Mouse (Mus musculus): ENCODE measurements around the gene Klf11. TPM values are rescaled to one million over a fixed set of nuclear protein-coding genes. Genes with fewer than 3 reads are reported as not detected.

The Klf11 gene
- polyA plus RNA-seq, 2 experiments, result 12.1 to 13.3 TPM

- ATAC-seq (ENCODE audit: low FRiP score, low read depth) (no peak), DNase-seq (ENCODE audit: low spot score) (no peak)
- H3K36me3 ChIP-seq (ENCODE audit: control insufficient read depth, insufficient read depth, low read length), result peaks cover 35% of the 10 kb centered on the region
- 2% methylated on average over 17 of the region's 17 CpGs for WGBS
- H3K27me3 ChIP-seq (ENCODE audit: control insufficient read depth, insufficient read depth, low read length), result no peaks in the 10 kb centered on the region
- peaks cover 29% of the 10 kb centered on the region for H3K4me1 ChIP-seq (ENCODE audit: control insufficient read depth, insufficient read depth, low read length)
- no peak for TF ChIP-seq POLR2A (IDR thresholded peaks at IDR 0.05; ENCODE audit: borderline replicate concordance, extremely low read depth, insufficient read depth, insufficient read length)
- peak overlapping the region; percentile 85 for H3K4me2 ChIP-seq (replicated peaks; ENCODE audit: low read depth, low read length, severe bottlenecking)
- peak overlapping the region; percentile 93 for H3K4me3 ChIP-seq (replicated peaks; ENCODE audit: low read length)
- H3K9ac ChIP-seq (ENCODE audit: low read depth, low read length, severe bottlenecking), result peak overlapping the region; percentile 77
- peak overlapping the region; percentile 9 for H3K27ac ChIP-seq (replicated peaks; ENCODE audit: low read depth, low read length)
- no peaks in the 10 kb centered on the region for H3K9me3 ChIP-seq (ENCODE audit: control insufficient read depth, low read length)
These were observed 57.7 kb downstream of the Klf11 start for GRCm38 (mm10) chr12:24708824-24709218.

- Histone ChIP-seq H3K9ac (ENCODE audit: low read depth, low read length, severe bottlenecking) (peak overlapping the region; percentile 77), H3K27ac (replicated peaks; ENCODE audit: low read depth, low read length) (no peak overlapping the region), H3K4me3 (replicated peaks; ENCODE audit: low read length) (peak overlapping the region; percentile 93), H3K36me3 (ENCODE audit: control insufficient read depth, insufficient read depth, low read length) (peaks cover 39% of the 10 kb centered on the region), H3K27me3 (ENCODE audit: control insufficient read depth, insufficient read depth, low read length) (no peaks in the 10 kb centered on the region), H3K4me2 (replicated peaks; ENCODE audit: low read depth, low read length, severe bottlenecking) (peak overlapping the region; percentile 85), H3K9me3 (ENCODE audit: control insufficient read depth, low read length) (no peaks in the 10 kb centered on the region), H3K4me1 (ENCODE audit: control insufficient read depth, insufficient read depth, low read length) (peaks cover 29% of the 10 kb centered on the region)
- DNase-seq (ENCODE audit: low spot score), result no peak
- 10% methylated on average over 6 of the region's 6 CpGs for WGBS
- TF ChIP-seq POLR2A (IDR thresholded peaks at IDR 0.05; ENCODE audit: borderline replicate concordance, extremely low read depth, insufficient read depth, insufficient read length), result no peak
- ATAC-seq (ENCODE audit: low FRiP score, low read depth), result no peak
These were observed 58.3 kb downstream of the Klf11 start for GRCm38 (mm10) chr12:24709409-24709808.

- Histone ChIP-seq H3K4me1 (ENCODE audit: control insufficient read depth, insufficient read depth, low read length) (peaks cover 29% of the 10 kb centered on the region), H3K36me3 (ENCODE audit: control insufficient read depth, insufficient read depth, low read length) (peaks cover 45% of the 10 kb centered on the region), H3K27ac (replicated peaks; ENCODE audit: low read depth, low read length) (peak overlapping the region; percentile 66), H3K9me3 (ENCODE audit: control insufficient read depth, low read length) (no peaks in the 10 kb centered on the region), H3K9ac (ENCODE audit: low read depth, low read length, severe bottlenecking) (no peak overlapping the region), H3K4me3 (replicated peaks; ENCODE audit: low read length) (peak overlapping the region; percentile 93), H3K4me2 (replicated peaks; ENCODE audit: low read depth, low read length, severe bottlenecking) (peak overlapping the region; percentile 85), H3K27me3 (ENCODE audit: control insufficient read depth, insufficient read depth, low read length) (no peaks in the 10 kb centered on the region)
- ATAC-seq (ENCODE audit: low FRiP score, low read depth), result peak; percentile 47
- DNase-seq (ENCODE audit: low spot score), result peak; percentile 96
- 27% methylated on average over 5 of the region's 5 CpGs for WGBS
- peak; percentile 27; the same call in 1 of the 2 replicates for TF ChIP-seq POLR2A (IDR thresholded peaks at IDR 0.05; ENCODE audit: borderline replicate concordance, extremely low read depth, insufficient read depth, insufficient read length)
These were observed 58.9 kb downstream of the Klf11 start for GRCm38 (mm10) chr12:24709831-24710508.

DNA sequence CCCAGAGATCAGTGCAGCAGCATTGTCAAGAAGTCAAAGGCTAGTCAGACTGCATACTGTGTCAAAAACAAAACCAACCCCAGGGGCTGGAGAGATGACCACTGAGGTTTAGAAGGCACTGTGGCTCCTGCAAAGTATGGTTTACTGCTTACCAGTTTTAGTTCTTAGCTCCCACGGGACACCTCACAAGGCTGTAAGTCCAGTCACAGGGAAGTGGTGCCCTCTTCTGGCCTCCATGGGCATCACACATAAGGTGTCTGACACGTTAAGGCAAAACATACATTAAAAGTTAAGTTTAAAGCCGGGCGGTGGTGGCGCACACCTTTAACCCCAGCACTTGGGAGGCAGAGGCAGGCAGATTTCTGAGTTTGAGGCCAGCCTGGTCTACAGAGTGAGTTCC, 59.6 kb downstream of the Klf11 start:
- DNase-seq (ENCODE audit: low spot score) (no peak), ATAC-seq (ENCODE audit: low FRiP score, low read depth) (no peak)
- Histone ChIP-seq H3K9me3 (ENCODE audit: control insufficient read depth, low read length) (no peaks in the 10 kb centered on the region), H3K9ac (ENCODE audit: low read depth, low read length, severe bottlenecking) (no peak overlapping the region), H3K27ac (replicated peaks; ENCODE audit: low read depth, low read length) (peak overlapping the region; percentile 66), H3K4me1 (ENCODE audit: control insufficient read depth, insufficient read depth, low read length) (peaks cover 29% of the 10 kb centered on the region), H3K27me3 (ENCODE audit: control insufficient read depth, insufficient read depth, low read length) (no peaks in the 10 kb centered on the region), H3K36me3 (ENCODE audit: control insufficient read depth, insufficient read depth, low read length) (peaks cover 46% of the 10 kb centered on the region), H3K4me3 (replicated peaks; ENCODE audit: low read length) (peak overlapping the region; percentile 93; the same call in 1 of the 2 replicates), H3K4me2 (replicated peaks; ENCODE audit: low read depth, low read length, severe bottlenecking) (peak overlapping the region; percentile 9; the same call in 1 of the 2 replicates)
- 64% methylated on average over 5 of the region's 5 CpGs for WGBS
- no peak for TF ChIP-seq POLR2A (IDR thresholded peaks at IDR 0.05; ENCODE audit: borderline replicate concordance, extremely low read depth, insufficient read depth, insufficient read length)

Other genes starting within 250 kb of the Klf11 start
- 13.1 and 19.5 TPM in 2 replicates for gene Taf1b, start 152.9 kb upstream of the Klf11 start, polyA plus RNA-seq (2012; rRNA removed)
- gene Taf1b, start 152.9 kb upstream of the Klf11 start, polyA plus RNA-seq (2014; fragmentation: Nextera tagmentation; extraction: Ambion mirVana), result 28.0 and 30.6 TPM in 2 replicates
- 7.6 and 10.6 TPM in 2 replicates for gene Grhl1, start 79.0 kb upstream of the Klf11 start, polyA plus RNA-seq (2012; rRNA removed)
- 18.5 and 22.7 TPM in 2 replicates for gene Grhl1, start 79.0 kb upstream of the Klf11 start, polyA plus RNA-seq (2014; fragmentation: Nextera tagmentation; extraction: Ambion mirVana)
- gene Cys1, start 30.5 kb downstream of the Klf11 start, polyA plus RNA-seq (2012; rRNA removed), result 11.3 and 13.6 TPM in 2 replicates
- 8.9 and 11.2 TPM in 2 replicates for gene Cys1, start 30.5 kb downstream of the Klf11 start, polyA plus RNA-seq (2014; fragmentation: Nextera tagmentation; extraction: Ambion mirVana)
- gene Rrm2, start 57.0 kb downstream of the Klf11 start, polyA plus RNA-seq (2012; rRNA removed), result 60.6 and 67.2 TPM in 2 replicates
- 128 and 135 TPM in 2 replicates for gene Rrm2, start 57.0 kb downstream of the Klf11 start, polyA plus RNA-seq (2014; fragmentation: Nextera tagmentation; extraction: Ambion mirVana)
- gene Mboat2, start 179.6 kb downstream of the Klf11 start, polyA plus RNA-seq (2012; rRNA removed), result 24.7 and 25.2 TPM in 2 replicates
- gene Mboat2, start 179.6 kb downstream of the Klf11 start, polyA plus RNA-seq (2014; fragmentation: Nextera tagmentation; extraction: Ambion mirVana), result 66.4 and 70.5 TPM in 2 replicates

All from limb, embryonic 14.5 days (tissue).